Mouse (Mus musculus) leukemia stem cell, adult 10-12 weeks (primary cell): ENCODE data around the gene Fmr1nb. TPM values are rescaled to one million over a fixed set of nuclear protein-coding genes. Genes with fewer than 3 reads are reported as not detected.

Experiments
- polyA plus RNA-seq: library from polyadenylated mRNA; stranded (reverse); fragments of >175 nt; gene quantifications from 2 replicates; pipeline ENCODE4 v1.2.3, GENCODE M21; 2012; ENCODE audit warnings: low replicate concordance

Fmr1nb gene
- not detected in 2 replicates for polyA plus RNA-seq

GRCm38 (mm10) chrX:68761606-68762005, at the start of gene Fmr1nb:
TSS of gene Fmr1nb (plus strand) at chrX:68761839.

GRCm38 (mm10) chrX:68821059-68821458, 59.4 kb downstream of the Fmr1nb start, which contains the start of gene Gm14698:
TSS of gene Gm14698 (plus strand) at chrX:68821093.

Other genes starting within 250 kb of the Fmr1nb start
- 16.6 and 30.9 TPM in 2 replicates for gene Fmr1, start 83.3 kb upstream of the Fmr1nb start, polyA plus RNA-seq
- 0.49 TPM in 1 of 2 replicates, not detected in the other for gene Gm14698, start 59.3 kb downstream of the Fmr1nb start, polyA plus RNA-seq
- gene Gm6812, start 131.2 kb downstream of the Fmr1nb start, polyA plus RNA-seq, result not detected in 2 replicates